Mouse (Mus musculus): ENCODE measurements around the gene Eogt.

Eogt gene

GRCm38 (mm10) chr6:97104264-97104852, 44.6 kb downstream of the Eogt start:
- DNase-seq: peak; percentile 18 to 25

DNA sequence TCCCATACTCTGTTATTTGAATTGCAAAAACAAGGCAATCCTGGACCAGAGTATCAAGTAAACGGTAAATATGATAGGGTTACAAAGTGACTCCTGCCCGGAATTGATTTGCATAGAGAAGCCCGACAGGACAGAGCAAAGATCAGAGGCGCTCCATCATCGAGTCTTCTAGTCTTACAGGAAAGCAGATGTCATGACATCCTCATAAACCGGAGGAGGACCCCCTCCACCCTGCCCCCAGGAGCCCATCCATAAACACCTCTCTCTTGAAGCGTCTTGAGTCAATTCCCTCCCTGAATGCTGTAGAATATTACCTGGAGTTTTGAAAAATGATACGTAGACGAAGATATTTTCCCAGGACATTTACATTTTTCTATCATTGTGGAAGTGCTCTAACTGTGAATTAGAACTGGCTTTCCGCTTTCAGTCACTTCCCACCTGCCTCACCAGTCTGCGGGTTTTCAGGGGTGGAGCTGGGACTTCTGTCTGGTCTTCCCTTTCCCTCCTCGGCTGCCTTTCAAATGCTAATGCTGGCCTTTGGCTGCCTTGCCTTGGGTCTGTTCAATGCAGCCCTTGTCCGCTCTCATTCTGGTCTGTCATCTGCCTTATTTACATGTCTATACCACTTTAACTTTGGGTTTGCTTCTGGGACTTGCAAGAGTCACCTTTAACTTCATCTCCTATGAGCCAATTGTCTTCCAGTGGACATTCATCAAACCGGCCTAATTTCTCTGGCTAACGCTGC, 46.9 kb downstream of the Eogt start:
- DNase-seq: no peak

- no peak for DNase-seq
These were observed 47.6 kb downstream of the Eogt start for GRCm38 (mm10) chr6:97101190-97101957.

GRCm38 (mm10) chr6:97082336-97082735, 66.6 kb downstream of the Eogt start:
- DNase-seq: no peak

GRCm38 (mm10) chr6:97080016-97080415, 69.0 kb downstream of the Eogt start:
- no peak for DNase-seq

- DNase-seq: peak; percentile 52 to 67
These were observed 88.8 kb downstream of the Eogt start, which contains the start of gene Fam19a4 for GRCm38 (mm10) chr6:97060074-97060681. TSS of gene Fam19a4 (minus strand) at chr6:97060413.
